Mouse (Mus musculus): ENCODE data around the gene Adm2. TPM values are rescaled to one million over a fixed set of nuclear protein-coding genes. Genes with fewer than 3 reads are reported as not detected.
A peak's percentile ranks its signal among the peaks of the same experiment; 100 is the strongest.

Gene Adm2
- not detected for total RNA-seq (2021)

- no peak for DNase-seq (ENCODE audit: low spot score)
- intact Hi-C loops (cut with DNase I), result no loop called here
These were observed at the start of gene Adm2 for GRCm38 (mm10) chr15:89322670-89323522. Adm2 (plus strand) TSS chr15:89322720.

GRCm38 (mm10) chr15:89275497-89275896, 47.0 kb upstream of the Adm2 start:
- no peak for DNase-seq (ENCODE audit: low spot score)
- intact Hi-C loops (cut with DNase I), result no loop called here

- no peak for DNase-seq (ENCODE audit: low spot score)
- intact Hi-C loops (cut with DNase I), result no loop called here
These were observed 45.2 kb upstream of the Adm2 start for GRCm38 (mm10) chr15:89277366-89277765.

- no peak for DNase-seq (ENCODE audit: low spot score)
- intact Hi-C loops (cut with DNase I), result no loop called here
These were observed 40.0 kb upstream of the Adm2 start for GRCm38 (mm10) chr15:89282546-89282945.

- DNase-seq (ENCODE audit: low spot score), result no peak
These were observed 38.4 kb upstream of the Adm2 start for GRCm38 (mm10) chr15:89284094-89284493.

GRCm38 (mm10) chr15:89285004-89285403, 37.5 kb upstream of the Adm2 start:
- intact Hi-C loops (cut with DNase I), result no loop called here
- no peak for DNase-seq (ENCODE audit: low spot score)

More at GRCm38 (mm10) chr15:89284094-89284493, 38.4 kb upstream of the Adm2 start:
- intact Hi-C loops (cut with DNase I), result no loop called here

GRCm38 (mm10) chr15:89285478-89285877, 37.0 kb upstream of the Adm2 start:
- intact Hi-C loops (cut with DNase I), result no loop called here

GRCm38 (mm10) chr15:89286114-89286513, 36.4 kb upstream of the Adm2 start:
- no peak for DNase-seq (ENCODE audit: low spot score)
- intact Hi-C loops (cut with DNase I), result no loop called here

More at GRCm38 (mm10) chr15:89285478-89285877, 37.0 kb upstream of the Adm2 start:
- DNase-seq (ENCODE audit: low spot score), result no peak

GRCm38 (mm10) chr15:89286582-89286981, 35.9 kb upstream of the Adm2 start:
- intact Hi-C loops (cut with DNase I), result no loop called here
- no peak for DNase-seq (ENCODE audit: low spot score)

- no peak for DNase-seq (ENCODE audit: low spot score)
- intact Hi-C loops (cut with DNase I), result no loop called here
These were observed 34.2 kb upstream of the Adm2 start for GRCm38 (mm10) chr15:89288227-89288767.

- intact Hi-C loops (cut with DNase I), result no loop called here
- DNase-seq (ENCODE audit: low spot score), result no peak
These were observed 33.1 kb upstream of the Adm2 start for GRCm38 (mm10) chr15:89289455-89289854.

- intact Hi-C loops (cut with DNase I), result no loop called here
- no peak for DNase-seq (ENCODE audit: low spot score)
These were observed 31.0 kb upstream of the Adm2 start for GRCm38 (mm10) chr15:89291521-89291920.

- DNase-seq (ENCODE audit: low spot score), result no peak
- intact Hi-C loops (cut with DNase I), result no loop called here
These were observed 29.7 kb upstream of the Adm2 start for GRCm38 (mm10) chr15:89292795-89293194.

- DNase-seq (ENCODE audit: low spot score), result no peak
- intact Hi-C loops (cut with DNase I), result no loop called here
These were observed 28.7 kb upstream of the Adm2 start for GRCm38 (mm10) chr15:89293778-89294177.

- DNase-seq (ENCODE audit: low spot score), result no peak
- intact Hi-C loops (cut with DNase I), result no loop called here
These were observed 26.8 kb upstream of the Adm2 start for GRCm38 (mm10) chr15:89295580-89296165.

GRCm38 (mm10) chr15:89296465-89296864, 26.1 kb upstream of the Adm2 start:
- DNase-seq (ENCODE audit: low spot score), result peak; percentile 27
- intact Hi-C loops (cut with DNase I), result no loop called here

- DNase-seq (ENCODE audit: low spot score), result no peak
- intact Hi-C loops (cut with DNase I), result no loop called here
These were observed 24.8 kb upstream of the Adm2 start for GRCm38 (mm10) chr15:89297695-89298094.

- no peak for DNase-seq (ENCODE audit: low spot score)
- intact Hi-C loops (cut with DNase I), result no loop called here
These were observed 22.3 kb upstream of the Adm2 start for GRCm38 (mm10) chr15:89300180-89300579.

GRCm38 (mm10) chr15:89300600-89300999, 21.9 kb upstream of the Adm2 start:
- intact Hi-C loops (cut with DNase I), result no loop called here
- DNase-seq (ENCODE audit: low spot score), result no peak

GRCm38 (mm10) chr15:89305966-89306365, 16.6 kb upstream of the Adm2 start:
- intact Hi-C loops (cut with DNase I), result no loop called here

GRCm38 (mm10) chr15:89307461-89307860, 15.1 kb upstream of the Adm2 start:
- no peak for DNase-seq (ENCODE audit: low spot score)
- intact Hi-C loops (cut with DNase I), result no loop called here

More at GRCm38 (mm10) chr15:89305966-89306365, 16.6 kb upstream of the Adm2 start:
- DNase-seq (ENCODE audit: low spot score), result no peak
